Mouse (Mus musculus): ENCODE measurements around the gene Ttc7b. TPM values are rescaled to one million over a fixed set of nuclear protein-coding genes. Genes with fewer than 3 reads are reported as not detected.

Ttc7b gene
- polyA plus RNA-seq, 1 experiment: 52.4 TPM

- no peak for DNase-seq
- TF ChIP-seq CTCF (IDR thresholded peaks at IDR 0.05; ENCODE audit: insufficient read depth, low read length) (no peak), POLR2A (IDR thresholded peaks at IDR 0.05; ENCODE audit: borderline replicate concordance, extremely low read depth, low read depth, low read length) (no peak)
- WGBS: 74% methylated on average over 4 of the region's 4 CpGs
- H3K4me1 ChIP-seq (ENCODE audit: control insufficient read depth, insufficient read depth, low read length): no peaks in the 10 kb centered on the region
- no peak overlapping the region for H3K4me3 ChIP-seq (replicated peaks; ENCODE audit: extremely low read depth, low read depth, low read length)
Observed at GRCm38 (mm10) chr12:100264941-100265340, 255.7 kb downstream of the Ttc7b start.

GRCm38 (mm10) chr12:100262846-100263245 is 257.8 kb downstream of the Ttc7b start:
- WGBS: 62% methylated on average over 6 of the region's 6 CpGs
- no peak overlapping the region for H3K4me3 ChIP-seq (replicated peaks; ENCODE audit: extremely low read depth, low read depth, low read length)
- DNase-seq: no peak
- no peak for TF ChIP-seq CTCF (IDR thresholded peaks at IDR 0.05; ENCODE audit: insufficient read depth, low read length)
- TF ChIP-seq POLR2A (IDR thresholded peaks at IDR 0.05; ENCODE audit: borderline replicate concordance, extremely low read depth, low read depth, low read length): no peak
- H3K4me1 ChIP-seq (ENCODE audit: control insufficient read depth, insufficient read depth, low read length): no peaks in the 10 kb centered on the region

GRCm38 (mm10) chr12:100261761-100262160 is 258.9 kb downstream of the Ttc7b start:
- Histone ChIP-seq H3K4me3 (replicated peaks; ENCODE audit: extremely low read depth, low read depth, low read length) (no peak overlapping the region), H3K4me1 (ENCODE audit: control insufficient read depth, insufficient read depth, low read length) (no peaks in the 10 kb centered on the region)
- TF ChIP-seq POLR2A (IDR thresholded peaks at IDR 0.05; ENCODE audit: borderline replicate concordance, extremely low read depth, low read depth, low read length) (no peak), CTCF (IDR thresholded peaks at IDR 0.05; ENCODE audit: insufficient read depth, low read length) (no peak)
- no peak for DNase-seq
- WGBS: 85% methylated on average over 6 of the region's 6 CpGs

GRCm38 (mm10) chr12:100260151-100260550 is 260.5 kb downstream of the Ttc7b start:
- DNase-seq: no peak
- TF ChIP-seq CTCF (IDR thresholded peaks at IDR 0.05; ENCODE audit: insufficient read depth, low read length) (no peak), POLR2A (IDR thresholded peaks at IDR 0.05; ENCODE audit: borderline replicate concordance, extremely low read depth, low read depth, low read length) (no peak)
- Histone ChIP-seq H3K4me3 (replicated peaks; ENCODE audit: extremely low read depth, low read depth, low read length) (no peak overlapping the region), H3K4me1 (ENCODE audit: control insufficient read depth, insufficient read depth, low read length) (no peaks in the 10 kb centered on the region)
- 33% methylated on average over 2 of the region's 2 CpGs for WGBS

GRCm38 (mm10) chr12:100257779-100258178 is 262.8 kb downstream of the Ttc7b start:
- DNase-seq: no peak
- 47% methylated on average over 3 of the region's 3 CpGs for WGBS
- Histone ChIP-seq H3K4me1 (ENCODE audit: control insufficient read depth, insufficient read depth, low read length) (no peaks in the 10 kb centered on the region), H3K4me3 (replicated peaks; ENCODE audit: extremely low read depth, low read depth, low read length) (no peak overlapping the region)
- no peak for TF ChIP-seq CTCF (IDR thresholded peaks at IDR 0.05; ENCODE audit: insufficient read depth, low read length)
- no peak for TF ChIP-seq POLR2A (IDR thresholded peaks at IDR 0.05; ENCODE audit: borderline replicate concordance, extremely low read depth, low read depth, low read length)

GRCm38 (mm10) chr12:100255441-100255949 is 265.1 kb downstream of the Ttc7b start:
- TF ChIP-seq POLR2A (IDR thresholded peaks at IDR 0.05; ENCODE audit: borderline replicate concordance, extremely low read depth, low read depth, low read length) (no peak), CTCF (IDR thresholded peaks at IDR 0.05; ENCODE audit: insufficient read depth, low read length) (no peak)
- WGBS: 84% methylated on average over 2 of the region's 2 CpGs
- Histone ChIP-seq H3K4me1 (ENCODE audit: control insufficient read depth, insufficient read depth, low read length) (no peaks in the 10 kb centered on the region), H3K4me3 (replicated peaks; ENCODE audit: extremely low read depth, low read depth, low read length) (no peak overlapping the region)
- no peak for DNase-seq

- DNase-seq: no peak
- TF ChIP-seq CTCF (IDR thresholded peaks at IDR 0.05; ENCODE audit: insufficient read depth, low read length) (no peak), POLR2A (IDR thresholded peaks at IDR 0.05; ENCODE audit: borderline replicate concordance, extremely low read depth, low read depth, low read length) (no peak)
- Histone ChIP-seq H3K4me3 (replicated peaks; ENCODE audit: extremely low read depth, low read depth, low read length) (no peak overlapping the region), H3K4me1 (ENCODE audit: control insufficient read depth, insufficient read depth, low read length) (no peaks in the 10 kb centered on the region)
- whole genome bisulfite sequencing: 84% methylated on average over 4 of the region's 4 CpGs
Observed at GRCm38 (mm10) chr12:100254471-100254870, 266.2 kb downstream of the Ttc7b start.

Other genes with a start within 250 kb of the Ttc7b start
- gene Rps6ka5, start 206.2 kb upstream of the Ttc7b start, polyA plus RNA-seq (2012; rRNA removed): 1.7 and 2.0 TPM in 2 replicates